Mouse (Mus musculus) heart, adult 2 months (tissue): ENCODE data around the gene Nyap2.

Experiments used
- EP300 ChIP-seq: fragments of 200-500 bp; IDR thresholded peaks from 2 replicates; pipeline ENCODE4 v1.6.1; 2011; ENCODE audit warnings: low read depth, low read length, control low read depth; ENCODE audit not compliant: insufficient read depth
- POLR2A ChIP-seq: fragments of 200-500 bp; IDR thresholded peaks from 2 replicates; pipeline ENCODE4 v1.6.1; 2011; ENCODE audit warnings: mild to moderate bottlenecking, low read depth, low read length, control low read depth; ENCODE audit not compliant: insufficient read depth

DNA sequence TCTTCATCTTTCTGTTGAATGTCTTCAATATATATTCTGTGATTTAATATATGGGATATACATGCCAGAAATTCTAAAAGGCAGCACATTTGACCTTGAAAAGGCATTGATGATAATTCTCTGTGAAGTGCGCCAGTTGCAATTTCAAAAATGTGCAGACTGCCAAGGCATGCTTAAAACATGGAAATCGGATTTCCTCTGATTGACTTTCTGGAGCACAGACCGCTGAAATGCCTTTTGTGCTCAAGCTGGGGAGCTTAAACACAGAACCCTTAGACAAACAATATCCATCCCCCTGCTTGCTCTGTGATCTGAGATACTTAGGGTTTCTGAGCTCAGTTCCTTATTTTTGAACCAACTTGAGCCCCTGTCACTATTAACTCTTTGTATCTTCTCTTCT lies 14.2 kb downstream of the Nyap2 start:
- no peak for TF ChIP-seq POLR2A
- no peak for TF ChIP-seq EP300
